Mouse (Mus musculus): Measurements from ENCODE around the gene Car15. TPM values are rescaled to one million over a fixed set of nuclear protein-coding genes. Genes with fewer than 3 reads are reported as not detected.

Gene Car15
- polyA plus RNA-seq, 1 experiment = 13.9 TPM

- Histone ChIP-seq H3K4me3 (ENCODE audit: control insufficient read depth, low read depth, low read length) (no peak overlapping the region), H3K36me3 (ENCODE audit: control insufficient read depth, insufficient read depth, low read length) (no peaks in the 10 kb centered on the region), H3K27me3 (ENCODE audit: control insufficient read depth, insufficient read depth, low read length) (no peaks in the 10 kb centered on the region), H3K4me1 (ENCODE audit: control insufficient read depth, insufficient read depth, low read length) (peaks cover 8% of the 10 kb centered on the region), H3K27ac (ENCODE audit: control insufficient read depth, insufficient read depth, low read depth, low read length) (no peak overlapping the region)
- TF ChIP-seq POLR2A (IDR thresholded peaks at IDR 0.05; ENCODE audit: control insufficient read depth, low read depth, low read length) = no peak
- no peak for TF ChIP-seq CTCF (IDR thresholded peaks at IDR 0.05; ENCODE audit: control insufficient read depth, insufficient read depth, insufficient replicate concordance, low read depth, low read length)
Observed at GRCm38 (mm10) chr16:17828229-17828628, 9.9 kb downstream of the Car15 start.

- H3K36me3 ChIP-seq (ENCODE audit: control insufficient read depth, insufficient read depth, low read length) = no peaks in the 10 kb centered on the region
- H3K27me3 ChIP-seq (ENCODE audit: control insufficient read depth, insufficient read depth, low read length) = no peaks in the 10 kb centered on the region
- no peak overlapping the region for H3K27ac ChIP-seq (ENCODE audit: control insufficient read depth, insufficient read depth, low read depth, low read length)
- H3K4me3 ChIP-seq (ENCODE audit: control insufficient read depth, low read depth, low read length) = no peak overlapping the region
- H3K4me1 ChIP-seq (ENCODE audit: control insufficient read depth, insufficient read depth, low read length) = no peaks in the 10 kb centered on the region
- TF ChIP-seq CTCF (IDR thresholded peaks at IDR 0.05; ENCODE audit: control insufficient read depth, insufficient read depth, insufficient replicate concordance, low read depth, low read length) = no peak
- TF ChIP-seq POLR2A (IDR thresholded peaks at IDR 0.05; ENCODE audit: control insufficient read depth, low read depth, low read length) = no peak
Observed at GRCm38 (mm10) chr16:17826500-17826899, 11.7 kb downstream of the Car15 start.

DNA sequence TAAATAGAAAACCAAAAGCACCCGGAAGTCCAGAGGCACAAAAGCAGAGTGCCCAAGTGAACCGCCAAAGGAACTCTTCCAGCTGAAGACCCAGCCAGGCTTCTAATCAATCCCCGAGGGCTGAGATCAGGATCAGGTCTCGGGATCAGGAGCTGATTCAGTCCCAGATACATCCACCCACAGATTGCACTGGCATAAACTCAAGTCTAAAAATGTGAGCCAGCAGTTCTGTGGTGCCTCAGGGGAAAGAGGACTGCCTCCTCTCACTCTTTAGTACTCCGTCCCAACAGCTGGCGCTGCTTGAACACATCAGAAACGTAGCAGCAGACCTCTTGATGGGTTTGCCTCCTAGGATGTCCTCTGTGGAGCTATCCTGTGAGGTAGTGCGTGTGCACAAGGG lies 21.6 kb downstream of the Car15 start:
- H3K27ac ChIP-seq (ENCODE audit: control insufficient read depth, insufficient read depth, low read depth, low read length) = no peak overlapping the region
- TF ChIP-seq CTCF (IDR thresholded peaks at IDR 0.05; ENCODE audit: control insufficient read depth, insufficient read depth, insufficient replicate concordance, low read depth, low read length) (no peak), POLR2A (IDR thresholded peaks at IDR 0.05; ENCODE audit: control insufficient read depth, low read depth, low read length) (no peak)
- peaks cover 13% of the 10 kb centered on the region for H3K4me1 ChIP-seq (ENCODE audit: control insufficient read depth, insufficient read depth, low read length)
- no peaks in the 10 kb centered on the region for H3K27me3 ChIP-seq (ENCODE audit: control insufficient read depth, insufficient read depth, low read length)
- no peak overlapping the region for H3K4me3 ChIP-seq (ENCODE audit: control insufficient read depth, low read depth, low read length)
- no peaks in the 10 kb centered on the region for H3K36me3 ChIP-seq (ENCODE audit: control insufficient read depth, insufficient read depth, low read length)

- H3K36me3 ChIP-seq (ENCODE audit: control insufficient read depth, insufficient read depth, low read length) = no peaks in the 10 kb centered on the region
- peak overlapping the region; percentile 49 for H3K4me3 ChIP-seq (ENCODE audit: control insufficient read depth, low read depth, low read length)
- no peak overlapping the region for H3K27ac ChIP-seq (ENCODE audit: control insufficient read depth, insufficient read depth, low read depth, low read length)
- peaks cover 13% of the 10 kb centered on the region for H3K4me1 ChIP-seq (ENCODE audit: control insufficient read depth, insufficient read depth, low read length)
- H3K27me3 ChIP-seq (ENCODE audit: control insufficient read depth, insufficient read depth, low read length) = no peaks in the 10 kb centered on the region
- no peak for TF ChIP-seq POLR2A (IDR thresholded peaks at IDR 0.05; ENCODE audit: control insufficient read depth, low read depth, low read length)
- peak; percentile 87 for TF ChIP-seq CTCF (IDR thresholded peaks at IDR 0.05; ENCODE audit: control insufficient read depth, insufficient read depth, insufficient replicate concordance, low read depth, low read length)
Observed at GRCm38 (mm10) chr16:17815411-17816402, 22.5 kb downstream of the Car15 start.

GRCm38 (mm10) chr16:17813173-17813572 lies 25.0 kb downstream of the Car15 start:
- Histone ChIP-seq H3K27me3 (ENCODE audit: control insufficient read depth, insufficient read depth, low read length) (no peaks in the 10 kb centered on the region), H3K4me3 (ENCODE audit: control insufficient read depth, low read depth, low read length) (no peak overlapping the region), H3K4me1 (ENCODE audit: control insufficient read depth, insufficient read depth, low read length) (peaks cover 15% of the 10 kb centered on the region), H3K36me3 (ENCODE audit: control insufficient read depth, insufficient read depth, low read length) (no peaks in the 10 kb centered on the region), H3K27ac (ENCODE audit: control insufficient read depth, insufficient read depth, low read depth, low read length) (no peak overlapping the region)
- TF ChIP-seq CTCF (IDR thresholded peaks at IDR 0.05; ENCODE audit: control insufficient read depth, insufficient read depth, insufficient replicate concordance, low read depth, low read length) (no peak), POLR2A (IDR thresholded peaks at IDR 0.05; ENCODE audit: control insufficient read depth, low read depth, low read length) (no peak)

GRCm38 (mm10) chr16:17812120-17812519 lies 26.0 kb downstream of the Car15 start:
- TF ChIP-seq CTCF (IDR thresholded peaks at IDR 0.05; ENCODE audit: control insufficient read depth, insufficient read depth, insufficient replicate concordance, low read depth, low read length) (no peak), POLR2A (IDR thresholded peaks at IDR 0.05; ENCODE audit: control insufficient read depth, low read depth, low read length) (no peak)
- Histone ChIP-seq H3K4me3 (ENCODE audit: control insufficient read depth, low read depth, low read length) (no peak overlapping the region), H3K36me3 (ENCODE audit: control insufficient read depth, insufficient read depth, low read length) (no peaks in the 10 kb centered on the region), H3K4me1 (ENCODE audit: control insufficient read depth, insufficient read depth, low read length) (peaks cover 20% of the 10 kb centered on the region), H3K27ac (ENCODE audit: control insufficient read depth, insufficient read depth, low read depth, low read length) (no peak overlapping the region), H3K27me3 (ENCODE audit: control insufficient read depth, insufficient read depth, low read length) (no peaks in the 10 kb centered on the region)

- Histone ChIP-seq H3K36me3 (ENCODE audit: control insufficient read depth, insufficient read depth, low read length) (no peaks in the 10 kb centered on the region), H3K27ac (ENCODE audit: control insufficient read depth, insufficient read depth, low read depth, low read length) (no peak overlapping the region), H3K4me3 (ENCODE audit: control insufficient read depth, low read depth, low read length) (no peak overlapping the region), H3K27me3 (ENCODE audit: control insufficient read depth, insufficient read depth, low read length) (no peaks in the 10 kb centered on the region), H3K4me1 (ENCODE audit: control insufficient read depth, insufficient read depth, low read length) (peaks cover 22% of the 10 kb centered on the region)
- no peak for TF ChIP-seq CTCF (IDR thresholded peaks at IDR 0.05; ENCODE audit: control insufficient read depth, insufficient read depth, insufficient replicate concordance, low read depth, low read length)
- TF ChIP-seq POLR2A (IDR thresholded peaks at IDR 0.05; ENCODE audit: control insufficient read depth, low read depth, low read length) = no peak
Observed at GRCm38 (mm10) chr16:17809711-17810110, 28.5 kb downstream of the Car15 start.
